Comparison of ENCODE assay signal across 7 mouse cellular contexts in the genomic region with DNA sequence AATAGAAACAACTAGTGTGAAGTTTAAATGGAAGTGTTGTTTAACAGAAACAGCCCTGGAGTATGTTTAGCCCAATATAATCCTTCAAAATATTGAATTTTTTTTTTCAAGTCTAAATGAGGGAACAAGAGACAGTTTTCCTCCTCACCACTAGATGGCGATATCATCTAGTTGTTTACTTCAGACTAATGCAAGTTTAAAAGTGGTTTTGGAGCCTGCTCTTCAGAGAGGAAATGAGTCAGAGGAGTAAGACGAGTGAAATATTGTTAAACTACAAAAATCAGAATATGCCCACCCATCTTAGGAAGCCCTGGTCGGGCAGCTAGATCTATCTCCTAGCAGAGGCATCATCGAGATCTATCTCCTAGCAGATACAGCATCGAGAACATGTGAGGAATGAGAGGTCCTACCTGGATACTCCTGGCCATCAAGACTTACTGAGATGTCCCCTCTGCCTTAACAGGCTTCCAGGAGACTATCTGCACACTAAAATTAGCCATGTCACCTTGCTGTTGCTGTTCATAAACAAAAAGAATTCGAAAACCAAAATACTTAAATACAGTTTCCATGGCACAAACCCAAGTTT.
DNase-seq lines count a peak whose midpoint lies in the region; ATAC-seq lines count a peak whose summit lies in the region.

No protein-coding gene starts in this region.

- ATAC-seq in kidney, embryonic 14.5 days (ENCODE audit: low FRiP score, low TSS enrichment): no peak
- peak; percentile 78 for ATAC-seq in CD4-positive, CD25-positive, alpha-beta regulatory T cell, adult 4 months
- ATAC-seq in granulocyte monocyte progenitor cell, adult 5-6 weeks (replicated peaks; ENCODE audit: poor library complexity, severe bottlenecking): peak; percentile 84

- WGBS in kidney, embryonic 14.5 days: 44% methylated on average over 6 of the region's 6 CpGs

- no peak overlapping the region for H3K4me3 ChIP-seq in kidney, embryonic 14.5 days (ENCODE audit: low read length)

- no peaks in the 10 kb centered on the region for H3K9me3 ChIP-seq in kidney, embryonic 14.5 days (ENCODE audit: control insufficient read depth, low read length)

- no peak overlapping the region for H3K9ac ChIP-seq in kidney, embryonic 14.5 days (ENCODE audit: low read depth, low read length)

- no peak overlapping the region for H3K27ac ChIP-seq in kidney, embryonic 14.5 days (ENCODE audit: low read depth, low read length)

- no peak overlapping the region for H3K4me2 ChIP-seq in kidney, embryonic 14.5 days (replicated peaks; ENCODE audit: low read depth, low read length)

- no peaks in the 10 kb centered on the region for H3K27me3 ChIP-seq in kidney, embryonic 14.5 days (ENCODE audit: control insufficient read depth, insufficient read depth, low read length)

- no peaks in the 10 kb centered on the region for H3K36me3 ChIP-seq in kidney, embryonic 14.5 days (ENCODE audit: control insufficient read depth, insufficient read depth, low read length)

- DNase-seq in kidney, postnatal 10 days: peak; percentile 40
- DNase-seq in MEL-GATA-1-ER (ENCODE audit: extremely low read depth, low read depth): peak; percentile 1
- DNase-seq in retina, embryonic 14.5 days (ENCODE audit: low spot score): peak; percentile 76
- no peak for DNase-seq in thymus, postnatal 36 days

- H3K4me1 ChIP-seq in kidney, embryonic 14.5 days (ENCODE audit: control insufficient read depth, insufficient read depth, low read length): no peaks in the 10 kb centered on the region

Comparison
In these comparisons a context has a peak if more than half of its experiments do, and no peak if none do; other contexts are left out.
1. DNase-seq: peak in kidney, postnatal 10 days (single experiment), MEL-GATA-1-ER (single experiment) and retina, embryonic 14.5 days (single experiment); none in thymus, postnatal 36 days (0 of 2).